Mouse (Mus musculus): ENCODE measurements around the gene As3mt. TPM values are rescaled to one million over a fixed set of nuclear protein-coding genes. Genes with fewer than 3 reads are reported as not detected.

As3mt gene
- total RNA-seq, 2 experiments from 2014 or later, result 66.4 to 71.2 TPM

- DNase-seq, result no peak
Measured at GRCm38 (mm10) chr19:46784502-46784901, 77.2 kb downstream of the As3mt start.

GRCm38 (mm10) chr19:46785633-46786032 lies 78.4 kb downstream of the As3mt start:
- no peak for DNase-seq

DNA sequence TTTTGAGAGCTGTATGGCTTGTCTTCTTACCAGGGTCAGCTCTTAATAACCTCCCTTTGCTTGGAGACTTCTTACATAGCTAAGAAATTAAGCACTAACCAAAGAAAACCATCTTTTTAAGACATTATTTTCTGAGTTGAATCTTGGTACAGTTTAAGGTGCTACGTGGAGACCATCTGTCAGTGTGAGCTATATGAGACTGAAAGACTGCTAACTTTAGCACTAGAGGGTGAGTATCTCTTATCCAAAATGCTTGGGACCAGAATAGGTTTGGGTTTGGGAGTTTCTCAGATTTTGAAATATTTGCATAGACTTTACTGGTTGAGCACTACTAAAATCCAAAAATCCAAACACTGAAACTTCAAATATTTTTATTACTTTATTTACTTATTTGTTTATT lies 82.5 kb downstream of the As3mt start:
- no peak for DNase-seq

Other genes starting within 250 kb of the As3mt start
- gene Trim8, start 205.8 kb upstream of the As3mt start, total RNA-seq (2021), result 10 to 100 TPM; 26.1 to 29.7 TPM
- gene Arl3, start 134.3 kb upstream of the As3mt start, total RNA-seq (2021), result 10 to 100 TPM; 48.9 to 50.5 TPM
- gene Sfxn2, start 134.1 kb upstream of the As3mt start, total RNA-seq (2021), result 1 to 10 TPM; 5.5 to 7.3 TPM
- gene Wbp1l, start 108.4 kb upstream of the As3mt start, total RNA-seq (2021), result 10 to 100 TPM; 38.3 to 41.6 TPM
- not detected for gene Cyp17a1, start 34.3 kb upstream of the As3mt start, total RNA-seq (2021)
- 10 to 100 TPM; 14.6 to 16.9 TPM for gene Borcs7, start 17.6 kb upstream of the As3mt start, total RNA-seq (2021)
- gene Cnnm2, start 54.1 kb downstream of the As3mt start, total RNA-seq (2021), result 1 to 10 TPM; 3.6 to 4.5 TPM

Data from gastrocnemius, postnatal 10 days (tissue).